Mouse (Mus musculus) neutrophil, adult 5-6 weeks (primary cell): ENCODE data around the gene Zfp51. TPM values are rescaled to one million over a fixed set of nuclear protein-coding genes. Genes with fewer than 3 reads are reported as not detected.
"Not testable (repeated sequence)": the region's sequence is repeated elsewhere in the genome, so short reads cannot be mapped to it uniquely, and the experiment has no call there.

ENCODE experiments used
- ATAC-seq: fragments of 151-379, 151-347 bp; 2 replicates; pipeline ENCODE4 v1.8.0; 2017; ENCODE audit warnings: mild to moderate bottlenecking, moderate TSS enrichment; ENCODE audit not compliant: insufficient number of reproducible peaks, poor library complexity, low FRiP score, severe bottlenecking; ENCODE audit errors: extremely low read depth
- total RNA-seq: library from RNA; stranded (forward); fragments of 200-1000 nt; gene quantifications from 2 replicates; pipeline ENCODE4 v1.2.3, GENCODE M21; 2017

Zfp51 gene
- 19.9 and 22.0 TPM in 2 replicates for total RNA-seq

- ATAC-seq, result peak; percentile 98
Measured at GRCm38 (mm10) chr17:21450138-21450704, at the start of gene Zfp51. Gene Zfp51 (plus strand): TSS chr17:21450374.

- peak; percentile 90 for ATAC-seq
Measured at GRCm38 (mm10) chr17:21422664-21423599, 27.2 kb upstream of the Zfp51 start, which contains the start of gene Zfp54. Gene Zfp54 (plus strand): TSS chr17:21423227.

GRCm38 (mm10) chr17:21438806-21439400 is 11.3 kb upstream of the Zfp51 start:
- not testable (repeated sequence) for ATAC-seq

GRCm38 (mm10) chr17:21449669-21450068 is 505 bp upstream of the Zfp51 start:
- peak; percentile 69 for ATAC-seq

- ATAC-seq, result peak; percentile 82
Measured at GRCm38 (mm10) chr17:21463550-21463949, 13.4 kb downstream of the Zfp51 start.

- no peak for ATAC-seq
Measured at GRCm38 (mm10) chr17:21472032-21472652, 22.0 kb downstream of the Zfp51 start.

- ATAC-seq, result no peak
Measured at GRCm38 (mm10) chr17:21472653-21473307, 22.6 kb downstream of the Zfp51 start.

GRCm38 (mm10) chr17:21473362-21474190 is 23.4 kb downstream of the Zfp51 start:
- no peak for ATAC-seq

- ATAC-seq, result not testable (repeated sequence)
Measured at GRCm38 (mm10) chr17:21474729-21475128, 24.6 kb downstream of the Zfp51 start.

GRCm38 (mm10) chr17:21475290-21475689 is 25.1 kb downstream of the Zfp51 start:
- ATAC-seq, result not testable (repeated sequence)

GRCm38 (mm10) chr17:21476351-21476750 is 26.2 kb downstream of the Zfp51 start:
- not testable (repeated sequence) for ATAC-seq

GRCm38 (mm10) chr17:21478103-21478777 is 28.1 kb downstream of the Zfp51 start:
- not testable (repeated sequence) for ATAC-seq

GRCm38 (mm10) chr17:21488760-21489499 is 38.8 kb downstream of the Zfp51 start, which contains the start of gene Zfp53:
Gene Zfp53 (plus strand): TSS chr17:21488998.
- ATAC-seq, result peak; percentile 100

- no peak for ATAC-seq
Measured at GRCm38 (mm10) chr17:21489500-21490001, 39.4 kb downstream of the Zfp51 start.

GRCm38 (mm10) chr17:21501365-21501764 is 51.2 kb downstream of the Zfp51 start:
- no peak for ATAC-seq

GRCm38 (mm10) chr17:21504524-21504923 is 54.4 kb downstream of the Zfp51 start:
- ATAC-seq, result peak; percentile 51; the same call in 1 of the 2 replicates
